25 mouse cellular contexts compared by ENCODE assay signal in genomic region chr3:117893736-117894135, GRCm38 (mm10). TPM values are rescaled to one million over a fixed set of nuclear protein-coding genes. Genes with fewer than 3 reads are reported as not detected.
DNase-seq lines count a peak whose midpoint lies in the region; ATAC-seq lines count a peak whose summit lies in the region.
"Had no signal": no experiment of that assay in that cellular context is flagged by ENCODE, and none has a peak within 500 bp of the region (broad histone marks: within the 10 kb centered on the region; RNA-seq: fewer than 3 reads in every experiment).

No protein-coding gene starts in this region.

- no peak overlapping the region for H3K27ac ChIP-seq in hindbrain, embryonic 10.5 days
- H3K27ac ChIP-seq: embryonic facial prominence, embryonic 12.5 days; embryonic facial prominence, embryonic 15.5 days; forebrain, embryonic 12.5 days; forebrain, embryonic 15.5 days; heart, embryonic 15.5 days; hindbrain, embryonic 14.5 days; hindbrain, postnatal 0 days had no signal

- no peak for ATAC-seq in CD4-positive, CD25-positive, alpha-beta regulatory T cell, adult 4 months
- ATAC-seq: activated CD4-positive, CD25-positive, alpha-beta regulatory T cell, adult 4 months; forebrain, embryonic 15.5 days; hindbrain, postnatal 0 days; inflammation-experienced regulatory T-cells, adult 6 months; intestine, embryonic 16.5 days had no signal

- no peaks in the 10 kb centered on the region for H3K36me3 ChIP-seq in hindbrain, embryonic 10.5 days
- H3K36me3 ChIP-seq: embryonic facial prominence, embryonic 12.5 days; embryonic facial prominence, embryonic 15.5 days; forebrain, embryonic 12.5 days; forebrain, embryonic 15.5 days; heart, embryonic 12.5 days; heart, embryonic 15.5 days had no signal

- H3K9me3 ChIP-seq in hindbrain, embryonic 10.5 days = no peaks in the 10 kb centered on the region
- H3K9me3 ChIP-seq: embryonic facial prominence, embryonic 12.5 days; embryonic facial prominence, embryonic 15.5 days; forebrain, embryonic 12.5 days; forebrain, embryonic 15.5 days; heart, embryonic 12.5 days; heart, embryonic 15.5 days had no signal

- peak; percentile 59 to 86 for DNase-seq in adrenal gland, adult (ENCODE audit: inconsistent age in 2 of 2, low spot score in 1 of 2)
- peak; percentile 6 to 18 for DNase-seq in adrenal gland, adult 18-20 months (ENCODE audit: low spot score in 2 of 2)
- DNase-seq in adrenal gland, postnatal 10 days = peak; percentile 37
- peak; percentile 52 to 67 for DNase-seq in adrenal gland, postnatal 36 days
- no peak for DNase-seq in hindbrain, embryonic 10.5 days (ENCODE audit: low spot score)
- DNase-seq: cerebellum, adult 11 months; cerebellum, adult 2 months; cerebellum, adult 9-11 months; cerebellum, postnatal 25 days; gastrocnemius, postnatal 25 days; heart, adult 18-20 months; heart, postnatal 10 days; heart, postnatal 36 days had no signal

- WGBS in hindbrain, embryonic 10.5 days = 79% methylated on average over 2 of the region's 2 CpGs

- no peaks in the 10 kb centered on the region for H3K27me3 ChIP-seq in hindbrain, embryonic 10.5 days (ENCODE audit: insufficient read depth, poor library complexity, severe bottlenecking)
- H3K27me3 ChIP-seq: embryonic facial prominence, embryonic 12.5 days; embryonic facial prominence, embryonic 15.5 days; forebrain, embryonic 12.5 days; forebrain, embryonic 15.5 days; heart, embryonic 12.5 days; heart, embryonic 15.5 days had no signal

- H3K4me1 ChIP-seq in hindbrain, embryonic 10.5 days (replicated peaks) = no peaks in the 10 kb centered on the region
- H3K4me1 ChIP-seq: embryonic facial prominence, embryonic 12.5 days; embryonic facial prominence, embryonic 15.5 days; forebrain, embryonic 12.5 days; forebrain, embryonic 15.5 days; heart, embryonic 12.5 days; heart, embryonic 15.5 days had no signal

- no peak overlapping the region for H3K4me3 ChIP-seq in hindbrain, embryonic 10.5 days
- H3K4me3 ChIP-seq: embryonic facial prominence, embryonic 12.5 days; embryonic facial prominence, embryonic 15.5 days; forebrain, embryonic 12.5 days; forebrain, embryonic 15.5 days; heart, embryonic 12.5 days; heart, embryonic 15.5 days had no signal

RNA-seq across cellular contexts. Expression of gene Snx7, which starts 25.0 kb away (rescaled TPM):
- total RNA-seq in adrenal gland, adult 18-20 months (2021) = 10 to 100 TPM; 26.7 to 44.8 TPM
- total RNA-seq in adrenal gland, postnatal 10 days (2021) = 10 to 100 TPM; 34.5 to 37.4 TPM
- 10 to 100 TPM; 40.6 to 62.3 TPM for total RNA-seq in adrenal gland, postnatal 36 days (2021)
- polyA plus RNA-seq in CD4-positive, CD25-positive, alpha-beta regulatory T cell, adult 4 months (2017; shearing (Covaris generic)) = under 1 TPM in 1 of 2 experiments, not detected in 1; 0.09 TPM
- polyA plus RNA-seq in hindbrain, embryonic 10.5 days (2016; fragmentation: Nextera tagmentation; extraction: Ambion mirVana) = 12.2 and 17.0 TPM in 2 replicates
- polyA plus RNA-seq: activated CD4-positive, CD25-positive, alpha-beta regulatory T cell, adult 4 months had no signal
